Mouse (Mus musculus): ENCODE results near the gene Ubtfl1. TPM values are rescaled to one million over a fixed set of nuclear protein-coding genes. Genes with fewer than 3 reads are reported as not detected.
"Not testable (repeated sequence)": the region's sequence is repeated elsewhere in the genome, so short reads cannot be mapped to it uniquely, and the experiment has no call there.

Gene Ubtfl1
- 0.23 TPM in 1 of 2 replicates, not detected in the other for polyA plus RNA-seq (2011; ENCODE audit: insufficient read length, low read depth, missing spikeins)

DNA sequence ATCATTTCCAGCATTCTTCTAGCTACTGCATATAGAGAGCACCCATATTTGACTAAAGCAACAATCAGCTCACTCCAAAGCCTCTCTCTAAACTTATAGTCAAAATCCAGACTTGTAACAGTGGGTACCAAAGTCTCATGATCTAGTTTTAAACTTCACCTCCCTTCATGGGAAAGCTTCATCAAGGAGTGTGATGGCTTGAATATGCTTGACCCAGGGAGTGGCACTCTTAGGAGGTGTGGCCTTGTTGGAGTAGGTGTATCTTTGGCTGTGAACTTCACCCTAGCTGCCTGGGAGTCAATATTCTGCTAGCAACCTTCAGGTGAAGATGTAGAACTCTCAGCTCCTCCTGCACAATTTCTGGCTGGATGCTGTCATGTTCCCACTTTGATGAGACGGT is at the start of gene Ubtfl1:
Ubtfl1 (plus strand) TSS at position 301 of the 400 bp plus-strand sequence.
- H3K4me1 ChIP-seq (ENCODE audit: control insufficient read depth, insufficient read depth, low read length) = no peaks in the 10 kb centered on the region
- TF ChIP-seq CTCF (IDR thresholded peaks at IDR 0.05; ENCODE audit: borderline replicate concordance, insufficient read depth, low read length) = no peak
- TF ChIP-seq POLR2A (IDR thresholded peaks at IDR 0.05; ENCODE audit: low read depth, low read length) = no peak
- H3K4me3 ChIP-seq (ENCODE audit: insufficient read depth, low read length) = no peak within 1 kb of the TSS
- no peak within 1 kb of the TSS for H3K27ac ChIP-seq (ENCODE audit: insufficient read depth, low read length)

DNA sequence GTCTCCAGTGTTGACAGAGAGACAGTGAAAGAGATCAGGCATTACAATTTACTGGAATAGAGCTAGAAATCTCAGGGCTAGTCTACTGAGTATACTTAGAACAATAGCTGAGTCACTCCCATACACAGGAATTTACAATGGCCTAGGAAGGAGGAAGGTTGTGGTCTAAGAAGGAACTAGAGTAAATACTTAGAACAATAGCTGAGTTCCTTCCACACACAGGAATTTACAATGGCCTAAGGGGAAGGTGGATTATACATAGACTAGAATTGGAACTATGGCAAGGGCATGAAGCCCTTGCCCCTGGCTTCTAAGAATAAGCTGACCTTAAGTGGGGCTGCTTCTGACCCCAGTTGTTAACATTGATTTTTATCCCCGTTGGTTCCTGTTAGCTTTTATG is 31.2 kb upstream of the Ubtfl1 start:
- H3K4me3 ChIP-seq (ENCODE audit: insufficient read depth, low read length); H3K4me1 ChIP-seq (ENCODE audit: control insufficient read depth, insufficient read depth, low read length); H3K27ac ChIP-seq (ENCODE audit: insufficient read depth, low read length): not testable (repeated sequence)

DNA sequence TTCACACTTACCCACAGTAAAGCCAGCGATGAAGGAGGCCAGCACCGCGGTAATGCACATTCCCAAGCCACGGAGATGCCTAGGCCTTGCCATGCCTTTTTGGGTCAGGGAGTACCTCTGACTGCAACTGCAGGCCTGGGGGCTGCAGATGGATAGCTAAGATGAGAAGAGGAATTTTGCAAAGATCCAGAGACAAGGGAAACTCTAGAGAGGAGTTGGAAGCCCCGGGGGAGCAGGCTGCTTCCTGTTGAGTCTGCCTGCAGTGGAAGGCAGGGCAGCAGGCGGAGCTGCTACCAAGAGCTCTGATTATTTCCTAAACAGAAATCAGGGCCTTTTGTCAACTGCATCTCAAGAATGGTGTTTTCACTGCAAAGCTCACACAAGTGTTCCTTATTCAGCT is 18.4 kb upstream of the Ubtfl1 start:
- TF ChIP-seq CTCF (IDR thresholded peaks at IDR 0.05; ENCODE audit: borderline replicate concordance, insufficient read depth, low read length) (no peak), POLR2A (IDR thresholded peaks at IDR 0.05; ENCODE audit: low read depth, low read length) (no peak)
- Histone ChIP-seq H3K27ac (ENCODE audit: insufficient read depth, low read length) (no peak overlapping the region), H3K4me1 (ENCODE audit: control insufficient read depth, insufficient read depth, low read length) (no peaks in the 10 kb centered on the region), H3K4me3 (ENCODE audit: insufficient read depth, low read length) (no peak overlapping the region)

DNA sequence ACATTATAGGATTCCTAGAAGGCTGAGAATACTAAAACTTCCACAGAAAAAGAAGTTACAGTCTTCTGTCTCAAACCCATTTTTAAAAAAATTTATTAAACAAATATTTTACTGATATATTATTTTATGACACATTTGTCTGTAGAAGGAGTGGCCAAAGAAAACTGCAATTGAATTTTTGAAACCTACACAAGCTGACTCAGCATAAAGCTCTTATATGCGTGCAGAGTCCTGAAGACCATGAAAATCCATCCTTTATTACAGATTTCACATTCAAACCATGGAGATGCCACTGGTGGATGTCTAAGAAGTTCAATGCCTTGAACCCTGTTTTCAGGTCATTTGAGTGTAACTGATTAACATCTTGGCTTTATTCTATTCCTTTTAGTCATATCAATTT is 4.6 kb upstream of the Ubtfl1 start:
- TF ChIP-seq POLR2A (IDR thresholded peaks at IDR 0.05; ENCODE audit: low read depth, low read length) (no peak), CTCF (IDR thresholded peaks at IDR 0.05; ENCODE audit: borderline replicate concordance, insufficient read depth, low read length) (no peak)

DNA sequence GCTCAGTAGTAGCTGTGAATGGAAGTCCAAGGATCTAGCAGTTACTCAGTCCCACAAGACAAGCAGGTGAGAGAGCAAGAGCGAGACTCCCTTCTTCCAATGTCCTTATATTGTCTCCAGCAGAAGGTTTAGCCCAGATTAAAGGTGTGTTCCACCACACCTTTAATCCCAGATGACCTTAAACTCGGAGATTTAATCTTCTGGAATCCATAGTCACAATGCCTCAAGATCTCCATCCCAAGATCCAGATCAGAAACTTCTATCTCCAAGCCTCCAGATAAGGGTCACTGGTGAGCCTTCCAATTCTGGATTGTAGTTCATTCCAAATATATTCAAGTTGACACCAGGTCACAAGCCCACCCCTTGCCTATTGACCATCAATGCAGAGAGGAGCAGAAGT is 1.3 kb upstream of the Ubtfl1 start, which contains the start of gene Naalad2:
Naalad2 (minus strand) TSS at position 101 of the 400 bp plus-strand sequence.
- not testable (repeated sequence) for H3K4me3 ChIP-seq (ENCODE audit: insufficient read depth, low read length); H3K4me1 ChIP-seq (ENCODE audit: control insufficient read depth, insufficient read depth, low read length)

More for the DNA sequence above, 4.6 kb upstream of the Ubtfl1 start:
- H3K4me1 ChIP-seq (ENCODE audit: control insufficient read depth, insufficient read depth, low read length) = no peaks in the 10 kb centered on the region
- no peak overlapping the region for H3K27ac ChIP-seq (ENCODE audit: insufficient read depth, low read length)
- H3K4me3 ChIP-seq (ENCODE audit: insufficient read depth, low read length) = no peak overlapping the region

DNA sequence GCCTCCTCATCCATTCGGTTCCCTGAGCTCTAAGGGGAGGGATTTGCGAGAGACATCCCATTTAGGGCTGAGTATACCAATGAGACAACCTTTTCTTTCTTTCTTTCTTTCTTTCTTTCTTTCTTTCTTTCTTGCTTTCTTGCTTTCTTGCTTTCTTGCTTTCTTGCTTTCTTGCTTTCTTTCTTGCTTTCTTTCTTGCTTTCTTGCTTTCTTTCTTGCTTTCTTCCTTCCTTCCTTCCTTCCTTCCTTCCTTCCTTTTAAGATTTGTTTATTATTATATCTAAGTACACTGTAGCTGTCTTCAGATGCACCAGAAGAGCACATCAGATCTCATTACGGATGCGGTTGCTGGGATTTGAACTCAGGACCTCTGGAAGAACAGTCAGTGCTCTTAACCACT is 8.2 kb downstream of the Ubtfl1 start:
- not testable (repeated sequence) for H3K4me1 ChIP-seq (ENCODE audit: control insufficient read depth, insufficient read depth, low read length); H3K4me3 ChIP-seq (ENCODE audit: insufficient read depth, low read length); H3K27ac ChIP-seq (ENCODE audit: insufficient read depth, low read length)

More for the DNA sequence above, 1.3 kb upstream of the Ubtfl1 start, which contains the start of gene Naalad2:
- H3K27ac ChIP-seq (ENCODE audit: insufficient read depth, low read length) = not testable (repeated sequence)

DNA sequence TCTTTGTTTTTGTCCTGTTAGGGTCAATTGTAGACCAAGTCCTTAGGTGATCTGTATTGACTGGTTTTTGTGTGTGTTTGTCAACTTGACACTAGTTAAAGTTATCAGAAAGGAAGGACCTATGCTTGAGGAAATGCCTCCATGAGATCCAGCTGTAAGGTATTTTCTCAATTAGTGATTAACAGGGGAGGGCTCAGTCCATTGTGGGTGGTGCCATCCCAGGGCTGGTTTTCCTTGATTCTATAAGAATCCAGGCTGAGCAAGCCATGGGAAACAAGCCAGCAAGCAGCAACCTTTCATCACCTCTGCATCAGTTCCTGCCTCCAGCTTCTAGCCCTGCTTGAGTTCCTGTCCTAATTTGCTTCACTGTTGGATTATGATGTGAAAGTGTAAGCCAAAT is 26.1 kb downstream of the Ubtfl1 start, which contains the start of gene Mbd3l2:
Mbd3l2 (plus strand) TSS at position 301 of the 400 bp plus-strand sequence.
- Histone ChIP-seq H3K4me1 (ENCODE audit: control insufficient read depth, insufficient read depth, low read length) (no peaks in the 10 kb centered on the region), H3K27ac (ENCODE audit: insufficient read depth, low read length) (no peak within 1 kb of the TSS), H3K4me3 (ENCODE audit: insufficient read depth, low read length) (no peak within 1 kb of the TSS)
- TF ChIP-seq POLR2A (IDR thresholded peaks at IDR 0.05; ENCODE audit: low read depth, low read length) (no peak), CTCF (IDR thresholded peaks at IDR 0.05; ENCODE audit: borderline replicate concordance, insufficient read depth, low read length) (no peak)

DNA sequence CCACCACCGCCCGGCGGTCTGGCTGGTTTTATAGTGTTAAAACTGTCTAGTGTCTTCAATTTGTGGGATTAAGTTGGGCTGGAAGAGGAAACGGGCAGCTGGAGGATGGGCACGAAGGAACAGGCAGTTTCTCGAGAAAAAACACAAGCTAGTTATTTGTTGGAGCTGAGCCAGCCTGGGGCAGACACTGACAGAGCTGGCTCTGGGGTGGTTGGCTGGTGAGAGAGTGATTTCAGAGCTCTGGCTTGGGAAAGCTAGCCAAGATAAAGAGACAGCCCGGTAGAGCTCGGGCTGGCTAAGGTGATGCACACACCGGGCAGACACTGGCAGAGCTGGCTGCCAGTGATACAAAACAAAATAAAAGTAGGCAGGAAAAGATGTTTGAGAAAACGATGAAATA is 27.5 kb downstream of the Ubtfl1 start:
- no peaks in the 10 kb centered on the region for H3K4me1 ChIP-seq (ENCODE audit: control insufficient read depth, insufficient read depth, low read length)
- H3K27ac ChIP-seq (ENCODE audit: insufficient read depth, low read length) = no peak overlapping the region
- no peak for TF ChIP-seq CTCF (IDR thresholded peaks at IDR 0.05; ENCODE audit: borderline replicate concordance, insufficient read depth, low read length)
- TF ChIP-seq POLR2A (IDR thresholded peaks at IDR 0.05; ENCODE audit: low read depth, low read length) = no peak
- no peak overlapping the region for H3K4me3 ChIP-seq (ENCODE audit: insufficient read depth, low read length)

DNA sequence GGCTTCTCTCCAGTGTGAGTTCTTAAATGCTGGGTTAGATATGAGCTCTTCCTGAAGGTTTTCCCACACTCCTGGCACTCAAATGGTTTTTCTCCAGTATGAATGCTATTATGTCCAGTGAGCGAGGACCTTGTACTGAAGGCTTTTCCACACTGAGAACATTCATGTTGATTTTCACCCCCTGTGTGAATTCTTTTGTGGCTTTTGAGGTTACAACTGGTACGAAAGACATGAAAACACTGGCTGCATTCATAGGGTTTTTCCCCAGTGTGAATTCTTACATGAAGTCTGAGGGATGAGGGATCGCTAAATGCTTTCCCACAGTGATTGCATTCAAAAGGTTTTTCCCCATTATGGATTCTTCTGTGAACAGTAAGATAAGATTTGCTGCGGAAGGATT is 52.3 kb downstream of the Ubtfl1 start:
- TF ChIP-seq CTCF (IDR thresholded peaks at IDR 0.05; ENCODE audit: borderline replicate concordance, insufficient read depth, low read length) (no peak), POLR2A (IDR thresholded peaks at IDR 0.05; ENCODE audit: low read depth, low read length) (no peak)
- no peak overlapping the region for H3K4me3 ChIP-seq (ENCODE audit: insufficient read depth, low read length)
- no peaks in the 10 kb centered on the region for H3K4me1 ChIP-seq (ENCODE audit: control insufficient read depth, insufficient read depth, low read length)
- H3K27ac ChIP-seq (ENCODE audit: insufficient read depth, low read length) = no peak overlapping the region

Other genes with a start within 250 kb of the Ubtfl1 start
- 85.2 and 96.4 TPM in 2 replicates for gene Chordc1, start 112.3 kb upstream of the Ubtfl1 start, polyA plus RNA-seq (2011; ENCODE audit: insufficient read length, low read depth, missing spikeins)
- 1.9 and 4.2 TPM in 2 replicates for gene Naalad2, start 1.4 kb upstream of the Ubtfl1 start, polyA plus RNA-seq (2011; ENCODE audit: insufficient read length, low read depth, missing spikeins)
- not detected in 2 replicates for gene Mbd3l2, start 26.2 kb downstream of the Ubtfl1 start, polyA plus RNA-seq (2011; ENCODE audit: insufficient read length, low read depth, missing spikeins)
- 2.4 and 4.3 TPM in 2 replicates for gene Zfp558, start 73.8 kb downstream of the Ubtfl1 start, polyA plus RNA-seq (2011; ENCODE audit: insufficient read length, low read depth, missing spikeins)
- not detected in 2 replicates for gene Mbd3l1, start 73.9 kb downstream of the Ubtfl1 start, polyA plus RNA-seq (2011; ENCODE audit: insufficient read length, low read depth, missing spikeins)